Mouse (Mus musculus) telencephalon, adult 2 months (tissue): ENCODE data around the gene Gm525.
"Not testable (repeated sequence)": the region's sequence is repeated elsewhere in the genome, so short reads cannot be mapped to it uniquely, and the experiment has no call there.

Source experiments
- DNase-seq: peaks from one replicate; pipeline ENCODE4 v3.0.0-alpha.2; 2011; ENCODE audit warnings: low read depth, low spot score

Gene Gm525

GRCm38 (mm10) chr11:89073541-89073940 is at the start of gene Gm525:
Gm525 (plus strand) TSS chr11:89073841.
- DNase-seq, result no peak

- DNase-seq, result no peak
These were observed 49.3 kb upstream of the Gm525 start for GRCm38 (mm10) chr11:89024181-89024881.

DNA sequence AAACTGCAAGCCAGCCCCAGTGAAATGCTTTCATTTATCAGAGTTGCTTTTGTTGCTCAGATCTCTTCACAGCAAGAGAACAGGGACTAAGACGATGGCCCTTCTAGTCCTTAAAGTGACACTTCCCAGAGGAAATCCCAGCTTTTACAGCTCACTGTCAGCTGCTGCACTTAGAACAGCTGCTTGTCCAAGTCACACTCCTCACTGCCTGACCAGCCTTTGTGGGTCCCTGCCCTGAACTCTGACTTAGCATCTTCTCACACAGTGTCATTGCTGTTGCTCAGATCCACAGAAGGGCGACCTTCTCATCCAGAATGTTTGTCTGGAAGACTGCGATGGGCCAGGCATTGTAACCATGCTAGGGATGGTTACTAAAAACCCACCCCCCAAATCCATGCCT is 48.0 kb upstream of the Gm525 start:
- no peak for DNase-seq

DNA sequence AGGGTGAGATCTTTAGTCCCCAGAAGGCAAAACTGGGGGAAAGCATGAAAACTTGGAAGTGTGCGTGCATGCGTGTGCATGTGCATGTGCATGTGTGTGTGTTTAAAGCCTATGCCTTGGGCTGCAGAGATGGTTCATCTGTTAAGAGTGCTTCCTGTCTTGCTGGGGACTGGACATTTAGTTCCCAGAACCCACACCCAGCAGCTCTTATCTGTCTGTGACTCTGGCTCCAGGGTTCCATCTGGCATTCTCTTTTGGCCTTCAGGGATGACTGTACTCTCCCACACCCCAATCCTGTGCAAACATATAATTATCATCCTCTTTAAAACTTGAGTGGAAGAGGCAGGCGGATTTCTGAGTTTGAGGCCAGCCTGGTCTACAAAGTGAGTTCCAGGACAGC is 47.5 kb upstream of the Gm525 start:
- DNase-seq, result no peak

DNA sequence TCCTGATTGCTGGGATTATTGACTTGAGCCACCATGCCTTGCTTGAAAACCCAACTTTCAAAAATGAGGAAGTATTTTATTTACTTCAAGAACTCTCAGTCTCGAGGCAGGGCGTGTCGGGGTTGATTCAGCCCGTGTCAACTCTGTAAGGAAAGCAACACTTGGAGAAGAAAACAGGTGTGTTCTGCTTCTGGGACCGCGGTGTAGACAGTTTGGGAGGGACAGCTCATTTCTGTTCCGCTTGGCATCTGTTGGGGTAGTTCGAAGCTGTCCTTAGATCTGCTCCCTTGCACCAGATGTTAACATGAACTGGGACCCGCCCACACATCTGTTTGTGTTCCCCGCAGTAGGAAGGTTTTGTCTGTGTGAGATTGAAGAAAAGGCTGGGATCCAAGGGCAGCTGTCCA is 45.7 kb upstream of the Gm525 start:
- no peak for DNase-seq

- DNase-seq, result no peak
These were observed 44.7 kb upstream of the Gm525 start for GRCm38 (mm10) chr11:89028871-89029405.

GRCm38 (mm10) chr11:89030552-89030951 is 43.1 kb upstream of the Gm525 start:
- DNase-seq, result no peak

DNA sequence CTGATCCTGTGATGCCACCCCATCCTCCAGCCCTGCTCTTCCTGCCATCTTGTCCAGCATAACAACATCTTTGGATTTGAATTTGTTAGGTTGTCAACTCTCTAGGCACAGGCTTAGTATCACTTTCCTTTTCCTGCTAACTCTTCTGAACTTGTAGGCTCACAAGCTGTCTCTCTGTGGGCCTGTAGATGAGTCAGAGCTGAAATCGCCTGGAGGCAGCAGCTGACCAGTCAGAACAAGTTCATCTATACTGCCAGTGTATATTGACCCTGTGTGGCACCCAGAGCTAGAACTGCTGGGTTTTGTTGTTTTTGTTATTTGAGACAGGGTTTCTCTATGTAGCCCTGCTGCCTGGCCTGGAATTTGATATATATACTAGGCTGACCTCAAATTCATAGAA is 42.5 kb upstream of the Gm525 start:
- no peak for DNase-seq

DNA sequence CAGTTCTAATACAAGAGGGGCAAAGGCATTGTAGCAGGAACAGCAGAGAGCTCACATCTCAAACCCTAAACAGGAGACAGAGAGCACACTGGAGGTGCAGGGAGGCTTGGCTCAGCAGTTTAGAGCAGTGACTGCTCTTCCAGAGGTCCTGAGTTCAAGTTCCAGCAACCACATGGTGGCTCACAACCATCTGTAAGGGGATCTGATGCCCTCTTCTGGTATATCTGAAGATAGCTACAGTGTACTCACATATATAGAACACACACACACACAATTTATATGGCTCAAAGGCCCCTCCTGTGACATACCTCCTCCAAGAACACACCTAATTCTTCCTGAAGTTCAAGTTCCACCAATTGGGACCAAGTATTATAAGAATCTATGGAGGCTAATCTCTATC is 39.0 kb upstream of the Gm525 start:
- DNase-seq, result no peak

DNA sequence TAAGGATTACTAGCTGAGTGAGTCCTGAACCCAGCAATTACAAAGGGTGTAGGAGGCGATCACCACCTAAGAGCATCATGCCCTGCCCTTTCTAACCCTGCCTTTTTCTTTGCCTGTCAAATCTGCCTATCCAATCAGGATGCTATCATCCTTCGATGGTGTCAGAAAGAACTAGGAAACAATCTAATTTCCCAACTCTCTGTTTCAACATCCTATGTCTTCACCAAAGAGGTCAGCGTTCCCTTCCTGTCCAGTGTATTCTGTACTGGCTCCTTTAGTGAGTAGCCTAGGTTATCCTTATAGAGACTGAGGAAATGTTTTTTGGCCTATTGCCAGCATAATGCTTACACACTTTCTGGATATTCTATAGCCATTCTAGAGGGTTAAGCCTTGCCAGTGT is 38.1 kb upstream of the Gm525 start:
- DNase-seq, result no peak

GRCm38 (mm10) chr11:89038496-89038895 is 35.1 kb upstream of the Gm525 start:
- no peak for DNase-seq

GRCm38 (mm10) chr11:89039325-89039724 is 34.3 kb upstream of the Gm525 start:
- no peak for DNase-seq

GRCm38 (mm10) chr11:89041073-89041472 is 32.6 kb upstream of the Gm525 start:
- DNase-seq, result not testable (repeated sequence)

GRCm38 (mm10) chr11:89043046-89043445 is 30.6 kb upstream of the Gm525 start:
- no peak for DNase-seq

DNA sequence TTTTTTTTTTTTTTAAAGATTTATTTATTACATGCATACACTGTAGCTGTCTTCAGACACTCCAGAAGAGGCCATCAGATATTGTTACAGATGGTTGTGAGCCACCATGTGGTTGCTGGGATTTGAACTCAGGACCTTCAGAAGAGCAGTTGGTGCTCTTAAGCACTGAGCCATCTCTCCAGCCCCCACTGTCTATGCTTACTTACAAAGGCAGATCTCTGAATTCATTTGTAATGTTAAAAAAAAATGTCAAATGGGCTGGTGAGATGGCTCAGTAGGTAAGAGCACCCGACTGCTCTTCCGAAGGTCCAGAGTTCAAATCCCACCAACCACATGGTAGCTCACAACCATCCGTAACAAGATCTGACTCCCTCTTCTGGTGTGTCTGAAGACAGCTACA is 28.1 kb upstream of the Gm525 start:
- DNase-seq, result not testable (repeated sequence)

- no peak for DNase-seq
These were observed 27.6 kb upstream of the Gm525 start for GRCm38 (mm10) chr11:89046021-89046420.

GRCm38 (mm10) chr11:89051767-89052166 is 21.9 kb upstream of the Gm525 start:
- DNase-seq, result no peak

DNA sequence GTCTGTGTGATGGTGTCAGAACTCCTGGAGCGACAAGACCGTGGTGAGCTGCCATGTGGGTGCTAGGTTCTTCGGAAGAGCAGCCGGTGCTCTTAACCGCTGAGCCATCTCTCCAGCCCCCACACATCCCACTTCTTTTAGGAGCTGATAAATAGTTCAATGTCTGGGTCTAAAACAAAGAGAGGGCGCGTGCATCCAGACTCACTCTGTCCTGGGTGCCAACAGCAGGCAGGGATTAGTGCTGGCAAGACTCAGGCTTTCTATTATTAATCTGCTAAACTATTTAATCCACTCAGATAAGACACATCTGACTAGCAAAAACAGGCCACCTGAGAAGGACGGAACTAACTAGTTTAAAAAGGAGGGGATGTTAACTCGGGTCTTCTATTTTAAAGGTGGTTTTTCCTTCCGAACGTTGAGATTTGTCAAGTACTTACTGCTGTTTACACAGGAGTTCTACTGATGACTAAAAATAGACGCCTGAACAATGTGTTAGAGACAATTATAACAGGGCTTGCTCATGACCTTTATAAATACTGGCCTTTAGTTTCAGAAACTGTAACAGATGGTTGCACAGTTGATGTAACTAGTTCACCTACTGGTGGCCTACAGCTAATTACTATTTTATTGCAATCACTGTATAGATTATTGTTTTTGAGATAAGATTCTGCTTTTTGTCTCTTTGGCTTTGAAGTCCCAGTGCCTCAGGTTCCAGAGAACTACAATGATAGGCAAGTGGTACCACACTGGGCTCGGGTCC is 17.5 kb upstream of the Gm525 start:
- no peak for DNase-seq

DNA sequence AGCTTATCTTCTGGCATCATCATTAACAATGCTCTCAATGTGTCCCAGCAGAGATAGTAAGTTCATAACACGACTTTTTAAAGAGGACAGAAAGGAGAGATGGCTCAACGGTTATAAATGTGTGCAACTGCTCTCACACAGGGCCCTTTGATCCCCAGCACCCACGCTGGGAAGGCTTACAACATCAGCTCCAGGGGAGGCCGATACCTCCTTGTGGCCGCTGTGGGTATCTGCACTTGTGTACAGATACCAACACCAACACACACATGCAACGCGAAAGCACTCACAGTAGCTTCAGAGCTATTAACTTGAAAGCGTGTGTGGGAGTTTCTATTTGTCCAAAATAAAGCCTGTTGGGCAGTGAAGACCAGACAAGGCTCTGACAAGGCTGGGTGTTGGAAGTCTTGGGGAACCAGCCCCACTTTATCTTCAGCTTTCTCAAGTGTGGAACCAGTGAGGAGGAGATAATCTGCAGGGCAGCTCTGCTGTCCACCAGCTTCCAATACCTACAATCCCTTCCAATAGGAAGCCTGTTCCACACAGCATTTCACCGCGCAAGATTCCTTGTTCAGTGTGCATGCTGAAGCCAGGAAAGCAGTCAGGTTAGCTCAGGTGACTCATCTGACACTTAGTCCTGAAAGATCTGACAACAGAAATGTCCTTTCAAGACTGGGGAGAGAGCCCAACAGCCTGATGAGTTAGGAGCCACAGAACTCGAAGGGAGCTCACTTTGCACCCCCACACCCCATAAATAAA is 14.9 kb upstream of the Gm525 start:
- DNase-seq, result no peak

- DNase-seq, result no peak
These were observed 13.7 kb upstream of the Gm525 start for GRCm38 (mm10) chr11:89059919-89060422.

DNA sequence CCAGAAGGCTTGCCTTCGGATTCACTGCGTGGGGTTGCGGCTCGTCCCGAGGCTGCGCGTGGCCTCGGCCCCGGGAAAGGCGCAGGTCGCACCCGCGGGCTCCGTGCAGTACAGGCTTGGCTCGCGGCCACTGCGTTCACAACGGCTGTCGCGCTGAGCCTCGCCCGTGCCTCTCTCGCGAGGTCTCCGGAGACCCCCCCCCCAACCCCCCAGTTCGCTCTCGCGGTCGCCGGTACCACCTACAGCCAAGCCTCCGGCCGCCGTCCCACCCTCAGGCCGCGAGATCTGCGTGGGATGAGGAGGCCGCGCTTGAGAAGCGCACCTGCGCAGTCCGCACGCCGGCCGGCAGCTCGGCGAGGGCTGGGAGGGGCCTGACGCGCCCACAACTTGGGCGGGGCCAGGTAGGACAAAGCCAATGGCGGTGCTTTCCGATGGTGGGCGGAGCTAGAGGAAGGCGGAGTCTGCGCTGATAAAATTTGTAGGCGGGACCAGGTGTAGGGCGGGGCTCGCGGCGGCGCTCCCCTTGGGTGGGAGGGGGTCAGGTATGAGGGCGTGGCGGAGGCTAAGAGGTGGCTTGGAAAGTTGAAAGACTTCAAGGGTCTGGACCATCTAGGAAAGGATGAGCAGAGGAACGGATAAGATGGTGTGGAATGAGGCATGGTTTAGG is 13.1 kb upstream of the Gm525 start:
- DNase-seq, result peak; percentile 88
